Mouse (Mus musculus): ENCODE data around the gene Iqsec1. TPM values are rescaled to one million over a fixed set of nuclear protein-coding genes. Genes with fewer than 3 reads are reported as not detected.

Iqsec1 gene
- polyA plus RNA-seq, 1 experiment from 2014 or later: 9.8 TPM

- Histone ChIP-seq H3K4me1 (replicated peaks) (no peaks in the 10 kb centered on the region; the same call in 1 of the 2 replicates), H3K9me3 (no peaks in the 10 kb centered on the region), H3K27ac (no peak overlapping the region), H3K36me3 (no peaks in the 10 kb centered on the region), H3K4me3 (replicated peaks) (no peak overlapping the region), H3K27me3 (no peaks in the 10 kb centered on the region), H3K4me2 (no peak overlapping the region), H3K9ac (replicated peaks) (no peak overlapping the region)
- no peak for ATAC-seq (ENCODE audit: insufficient number of reproducible peaks, insufficient read depth, low FRiP score, low TSS enrichment, low read depth)
- WGBS: 60% methylated on average over 3 of the region's 3 CpGs
Observed at GRCm38 (mm10) chr6:90802058-90802457, 186.4 kb downstream of the Iqsec1 start.

- Histone ChIP-seq H3K4me3 (replicated peaks) (no peak overlapping the region), H3K9ac (replicated peaks) (no peak overlapping the region), H3K4me1 (replicated peaks) (no peaks in the 10 kb centered on the region; the same call in 1 of the 2 replicates), H3K27ac (no peak overlapping the region), H3K9me3 (no peaks in the 10 kb centered on the region), H3K27me3 (no peaks in the 10 kb centered on the region), H3K36me3 (no peaks in the 10 kb centered on the region), H3K4me2 (no peak overlapping the region)
- WGBS: 83% methylated on average over 2 of the region's 2 CpGs
- no peak for ATAC-seq (ENCODE audit: insufficient number of reproducible peaks, insufficient read depth, low FRiP score, low TSS enrichment, low read depth)
Observed at GRCm38 (mm10) chr6:90800825-90801224, 187.7 kb downstream of the Iqsec1 start.

- Histone ChIP-seq H3K9me3 (no peaks in the 10 kb centered on the region), H3K27ac (no peak overlapping the region), H3K36me3 (no peaks in the 10 kb centered on the region), H3K4me2 (no peak overlapping the region), H3K27me3 (no peaks in the 10 kb centered on the region), H3K4me3 (replicated peaks) (no peak overlapping the region), H3K4me1 (replicated peaks) (no peaks in the 10 kb centered on the region), H3K9ac (replicated peaks) (no peak overlapping the region)
- no peak for ATAC-seq (ENCODE audit: insufficient number of reproducible peaks, insufficient read depth, low FRiP score, low TSS enrichment, low read depth)
- WGBS: 93% methylated on average over 1 of the region's 1 CpGs
Observed at GRCm38 (mm10) chr6:90799116-90799515, 189.4 kb downstream of the Iqsec1 start.

- Histone ChIP-seq H3K9ac (replicated peaks) (no peak overlapping the region), H3K4me2 (no peak overlapping the region), H3K4me1 (replicated peaks) (no peaks in the 10 kb centered on the region), H3K27ac (no peak overlapping the region), H3K27me3 (no peaks in the 10 kb centered on the region), H3K36me3 (no peaks in the 10 kb centered on the region), H3K4me3 (replicated peaks) (no peak overlapping the region), H3K9me3 (no peaks in the 10 kb centered on the region)
- ATAC-seq (ENCODE audit: insufficient number of reproducible peaks, insufficient read depth, low FRiP score, low TSS enrichment, low read depth): no peak
Observed at GRCm38 (mm10) chr6:90798201-90798600, 190.3 kb downstream of the Iqsec1 start.

GRCm38 (mm10) chr6:90796902-90797596 lies 191.4 kb downstream of the Iqsec1 start:
- Histone ChIP-seq H3K4me2 (no peak overlapping the region), H3K27me3 (no peaks in the 10 kb centered on the region), H3K9me3 (no peaks in the 10 kb centered on the region), H3K4me3 (replicated peaks) (no peak overlapping the region), H3K9ac (replicated peaks) (no peak overlapping the region), H3K4me1 (replicated peaks) (no peaks in the 10 kb centered on the region), H3K36me3 (no peaks in the 10 kb centered on the region), H3K27ac (no peak overlapping the region)
- no peak for ATAC-seq (ENCODE audit: insufficient number of reproducible peaks, insufficient read depth, low FRiP score, low TSS enrichment, low read depth)
- 93% methylated on average over 2 of the region's 2 CpGs for WGBS

- H3K4me3 ChIP-seq (replicated peaks): no peak overlapping the region
- no peaks in the 10 kb centered on the region for H3K9me3 ChIP-seq
- no peak overlapping the region for H3K9ac ChIP-seq (replicated peaks)
- no peaks in the 10 kb centered on the region for H3K27me3 ChIP-seq
- H3K4me2 ChIP-seq: no peak overlapping the region
- H3K4me1 ChIP-seq (replicated peaks): peaks cover 9% of the 10 kb centered on the region
- no peak overlapping the region for H3K27ac ChIP-seq
- ATAC-seq (ENCODE audit: insufficient number of reproducible peaks, insufficient read depth, low FRiP score, low TSS enrichment, low read depth): no peak
- no peaks in the 10 kb centered on the region for H3K36me3 ChIP-seq
Observed at GRCm38 (mm10) chr6:90790901-90791300, 197.6 kb downstream of the Iqsec1 start.

GRCm38 (mm10) chr6:90789520-90789919 lies 199.0 kb downstream of the Iqsec1 start:
- 91% methylated on average over 5 of the region's 5 CpGs for WGBS
- no peaks in the 10 kb centered on the region for H3K9me3 ChIP-seq
- no peak for ATAC-seq (ENCODE audit: insufficient number of reproducible peaks, insufficient read depth, low FRiP score, low TSS enrichment, low read depth)
- no peak overlapping the region for H3K27ac ChIP-seq
- no peak overlapping the region for H3K4me2 ChIP-seq
- peaks cover 9% of the 10 kb centered on the region for H3K4me1 ChIP-seq (replicated peaks)
- no peaks in the 10 kb centered on the region for H3K27me3 ChIP-seq
- no peaks in the 10 kb centered on the region for H3K36me3 ChIP-seq
- H3K4me3 ChIP-seq (replicated peaks): no peak overlapping the region
- H3K9ac ChIP-seq (replicated peaks): no peak overlapping the region

- H3K4me1 ChIP-seq (replicated peaks): peaks cover 21% of the 10 kb centered on the region
- H3K9me3 ChIP-seq: no peaks in the 10 kb centered on the region
- no peaks in the 10 kb centered on the region; the same call in 1 of the 2 replicates for H3K27me3 ChIP-seq
- WGBS: 92% methylated on average over 3 of the region's 3 CpGs
- no peaks in the 10 kb centered on the region for H3K36me3 ChIP-seq
- no peak overlapping the region for H3K27ac ChIP-seq
- H3K9ac ChIP-seq (replicated peaks): no peak overlapping the region
- ATAC-seq (ENCODE audit: insufficient number of reproducible peaks, insufficient read depth, low FRiP score, low TSS enrichment, low read depth): no peak
- H3K4me2 ChIP-seq: no peak overlapping the region
- no peak overlapping the region for H3K4me3 ChIP-seq (replicated peaks)
Observed at GRCm38 (mm10) chr6:90787587-90787986, 200.9 kb downstream of the Iqsec1 start.

GRCm38 (mm10) chr6:90787036-90787435 lies 201.4 kb downstream of the Iqsec1 start:
- 71% methylated on average over 6 of the region's 6 CpGs for WGBS
- no peak overlapping the region for H3K4me2 ChIP-seq
- H3K4me3 ChIP-seq (replicated peaks): no peak overlapping the region
- no peak overlapping the region for H3K9ac ChIP-seq (replicated peaks)
- no peak for ATAC-seq (ENCODE audit: insufficient number of reproducible peaks, insufficient read depth, low FRiP score, low TSS enrichment, low read depth)
- no peak overlapping the region for H3K27ac ChIP-seq
- H3K4me1 ChIP-seq (replicated peaks): peaks cover 26% of the 10 kb centered on the region
- no peaks in the 10 kb centered on the region for H3K9me3 ChIP-seq
- no peaks in the 10 kb centered on the region for H3K36me3 ChIP-seq
- H3K27me3 ChIP-seq: no peaks in the 10 kb centered on the region; the same call in 1 of the 2 replicates

GRCm38 (mm10) chr6:90786589-90786988 lies 201.9 kb downstream of the Iqsec1 start:
- Histone ChIP-seq H3K9ac (replicated peaks) (no peak overlapping the region), H3K4me3 (replicated peaks) (no peak overlapping the region), H3K4me2 (no peak overlapping the region), H3K4me1 (replicated peaks) (peaks cover 31% of the 10 kb centered on the region), H3K36me3 (no peaks in the 10 kb centered on the region), H3K27ac (no peak overlapping the region), H3K9me3 (no peaks in the 10 kb centered on the region), H3K27me3 (no peaks in the 10 kb centered on the region; the same call in 1 of the 2 replicates)
- WGBS: 54% methylated on average over 3 of the region's 3 CpGs
- no peak for ATAC-seq (ENCODE audit: insufficient number of reproducible peaks, insufficient read depth, low FRiP score, low TSS enrichment, low read depth)

- Histone ChIP-seq H3K27ac (no peak overlapping the region), H3K4me2 (no peak overlapping the region), H3K9me3 (no peaks in the 10 kb centered on the region), H3K36me3 (no peaks in the 10 kb centered on the region), H3K4me1 (replicated peaks) (peaks cover 42% of the 10 kb centered on the region), H3K9ac (replicated peaks) (no peak overlapping the region), H3K27me3 (no peaks in the 10 kb centered on the region; the same call in 1 of the 2 replicates), H3K4me3 (replicated peaks) (no peak overlapping the region)
- ATAC-seq (ENCODE audit: insufficient number of reproducible peaks, insufficient read depth, low FRiP score, low TSS enrichment, low read depth): no peak
- WGBS: 53% methylated on average over 4 of the region's 4 CpGs
Observed at GRCm38 (mm10) chr6:90783945-90784344, 204.5 kb downstream of the Iqsec1 start.

GRCm38 (mm10) chr6:90783176-90783575 lies 205.3 kb downstream of the Iqsec1 start:
- Histone ChIP-seq H3K9ac (replicated peaks) (no peak overlapping the region), H3K27ac (no peak overlapping the region), H3K4me3 (replicated peaks) (no peak overlapping the region), H3K4me1 (replicated peaks) (peaks cover 42% of the 10 kb centered on the region), H3K9me3 (no peaks in the 10 kb centered on the region), H3K27me3 (no peaks in the 10 kb centered on the region; the same call in 1 of the 2 replicates), H3K36me3 (no peaks in the 10 kb centered on the region), H3K4me2 (no peak overlapping the region)
- no peak for ATAC-seq (ENCODE audit: insufficient number of reproducible peaks, insufficient read depth, low FRiP score, low TSS enrichment, low read depth)
